In genomic region chr9:14058592-14059227, GRCm38 (mm10) we compare ENCODE assay signal across 9 mouse cellular contexts.
DNase-seq lines count a peak whose midpoint lies in the region; ATAC-seq lines count a peak whose summit lies in the region.
"Had no signal": no experiment of that assay in that cellular context is flagged by ENCODE, and none has a peak within 500 bp of the region (broad histone marks: within the 10 kb centered on the region; RNA-seq: fewer than 3 reads in every experiment).

No protein-coding gene starts in this region.

- peak; percentile 55 for ATAC-seq in frontal cortex, adult (ENCODE audit: low TSS enrichment)
- peak; percentile 63 for ATAC-seq in neural tube, embryonic 13.5 days (ENCODE audit: low read depth)
- ATAC-seq in megakaryocyte progenitor cell, adult 5-6 weeks (replicated peaks; ENCODE audit: poor library complexity), result no peak

- no peak overlapping the region for H3K27ac ChIP-seq in neural tube, embryonic 13.5 days (replicated peaks)

- H3K27me3 ChIP-seq in neural tube, embryonic 13.5 days, result no peaks in the 10 kb centered on the region

- no peaks in the 10 kb centered on the region for H3K9me3 ChIP-seq in neural tube, embryonic 13.5 days

- H3K4me3 ChIP-seq in neural tube, embryonic 13.5 days, result no peak overlapping the region

- H3K9ac ChIP-seq in neural tube, embryonic 13.5 days, result no peak overlapping the region

- peaks cover 23% of the 10 kb centered on the region for H3K4me1 ChIP-seq in neural tube, embryonic 13.5 days (replicated peaks)

- no peaks in the 10 kb centered on the region for H3K36me3 ChIP-seq in neural tube, embryonic 13.5 days

- DNase-seq in frontal cortex, postnatal 10 days (ENCODE audit: low spot score in 2 of 2), result no peak
- no peak for DNase-seq in neural tube, embryonic 10.5 days (ENCODE audit: extremely low spot score, low spot score)
- DNase-seq in gonadal fat pad, adult 2 months (ENCODE audit: low read depth), result peak; percentile 62
- no peak for DNase-seq in thymus, adult 18-20 months
- no peak for DNase-seq in urinary bladder, postnatal 14 days (ENCODE audit: low spot score)
- DNase-seq: spleen, adult 18-20 months had no signal

- WGBS in neural tube, embryonic 13.5 days, result 21% methylated on average over 5 of the region's 5 CpGs

- H3K4me2 ChIP-seq in neural tube, embryonic 13.5 days, result no peak overlapping the region
